Mouse (Mus musculus) neural tube, embryonic 15.5 days (tissue): Measurements from ENCODE around the gene Gpc3. TPM values are rescaled to one million over a fixed set of nuclear protein-coding genes. Genes with fewer than 3 reads are reported as not detected.

Experiments
- ATAC-seq: fragments of 200-750 bp; cut with Nextera tagmentation; 2 replicates; pipeline ENCODE4 v1.8.0; 2017; ENCODE audit warnings: mild to moderate bottlenecking, moderate TSS enrichment, moderate library complexity; ENCODE audit not compliant: low FRiP score
- H3K27ac ChIP-seq: fragments of 300-500 bp; sonication (generic); replicated peaks from 2 replicates; pipeline ENCODE4 v1.5.1; 2015; ENCODE audit warnings: mild to moderate bottlenecking, inconsistent platforms
- H3K27me3 ChIP-seq: fragments of 300-500 bp; sonication (generic); replicated peaks from 2 replicates; pipeline ENCODE4 v1.6.1; 2015; ENCODE audit warnings: inconsistent platforms
- H3K36me3 ChIP-seq: fragments of 300-500 bp; sonication (generic); 2 replicates; pipeline ENCODE4 v1.6.1; 2015; ENCODE audit warnings: inconsistent platforms
- H3K4me1 ChIP-seq: fragments of 300-500 bp; sonication (generic); 2 replicates; pipeline ENCODE4 v1.6.1; 2015; ENCODE audit warnings: inconsistent platforms
- H3K4me2 ChIP-seq: fragments of 300-500 bp; sonication (generic); 2 replicates; pipeline ENCODE4 v1.6.1; 2015; ENCODE audit warnings: inconsistent platforms, mild to moderate bottlenecking, moderate library complexity
- H3K4me3 ChIP-seq: fragments of 300-500 bp; sonication (generic); replicated peaks from 2 replicates; pipeline ENCODE4 v1.5.1; 2015; ENCODE audit warnings: mild to moderate bottlenecking, inconsistent platforms
- H3K9ac ChIP-seq: fragments of 300-500 bp; sonication (generic); replicated peaks from 2 replicates; pipeline ENCODE4 v1.6.1; 2015; ENCODE audit warnings: mild to moderate bottlenecking, inconsistent platforms
- H3K9me3 ChIP-seq: fragments of 300-500 bp; sonication (generic); replicated peaks from 2 replicates; pipeline ENCODE4 v1.6.1; 2016; ENCODE audit warnings: inconsistent platforms
- WGBS: fragments of 180-500 bp; shearing (Covaris S2); methylation state at CpG from one replicate; pipeline ENCODE4 v1.1.7; 2015; ENCODE audit warnings: mixed read lengths; 5-methylcytosine and 5-hydroxymethylcytosine counted together
- polyA plus RNA-seq: library from polyadenylated mRNA; unstranded; fragments of >200 nt; fragmentation: Nextera tagmentation; extraction: Ambion mirVana; gene quantifications from 2 replicates; pipeline ENCODE4 v1.2.1, GENCODE M21; 2015

Gene Gpc3
- polyA plus RNA-seq = 86.6 and 128 TPM in 2 replicates

- ATAC-seq = peak; percentile 89
- WGBS = 19% methylated on average over 48 of the region's 48 CpGs
Observed at GRCm38 (mm10) chrX:52613328-52614030, at the start of gene Gpc3. TSS of gene Gpc3 (minus strand) at chrX:52613950.

GRCm38 (mm10) chrX:52651975-52652374 lies 38.2 kb upstream of the Gpc3 start:
- peaks cover 7% of the 10 kb centered on the region; the same call in 1 of the 2 replicates for H3K4me1 ChIP-seq
- H3K9me3 ChIP-seq = no peaks in the 10 kb centered on the region
- no peaks in the 10 kb centered on the region for H3K27me3 ChIP-seq
- no peak overlapping the region for H3K27ac ChIP-seq
- no peak for ATAC-seq
- no peaks in the 10 kb centered on the region for H3K36me3 ChIP-seq
- no peak overlapping the region for H3K9ac ChIP-seq
- 24% methylated on average over 10 of the region's 10 CpGs for WGBS
- H3K4me3 ChIP-seq = no peak overlapping the region
- peak overlapping the region; percentile 15; the same call in 1 of the 2 replicates for H3K4me2 ChIP-seq

More at GRCm38 (mm10) chrX:52613328-52614030, at the start of gene Gpc3:
- Histone ChIP-seq H3K4me1 (0 out of 2 replicates have a peak, but pooled peaks cover 13% of the 10 kb centered on the region), H3K9ac (peak within 1 kb of the TSS; percentile 42), H3K36me3 (no peaks in the 10 kb centered on the region), H3K4me3 (peak within 1 kb of the TSS; percentile 47), H3K4me2 (peak within 1 kb of the TSS; percentile 84), H3K9me3 (no peaks in the 10 kb centered on the region), H3K27ac (no peak within 1 kb of the TSS; the same call in 1 of the 2 replicates), H3K27me3 (peaks cover 19% of the 10 kb centered on the region; the same call in 1 of the 2 replicates)

GRCm38 (mm10) chrX:52651472-52651948 lies 37.8 kb upstream of the Gpc3 start:
- H3K4me1 ChIP-seq = peaks cover 7% of the 10 kb centered on the region; the same call in 1 of the 2 replicates
- no peak overlapping the region for H3K9ac ChIP-seq
- H3K27ac ChIP-seq = no peak overlapping the region; the same call in 1 of the 2 replicates
- 23% methylated on average over 9 of the region's 9 CpGs for WGBS
- H3K27me3 ChIP-seq = no peaks in the 10 kb centered on the region
- no peak; the same call in 1 of the 2 replicates for ATAC-seq
- no peaks in the 10 kb centered on the region for H3K9me3 ChIP-seq
- H3K4me3 ChIP-seq = no peak overlapping the region
- no peaks in the 10 kb centered on the region for H3K36me3 ChIP-seq
- H3K4me2 ChIP-seq = peak overlapping the region; percentile 15; the same call in 1 of the 2 replicates

DNA sequence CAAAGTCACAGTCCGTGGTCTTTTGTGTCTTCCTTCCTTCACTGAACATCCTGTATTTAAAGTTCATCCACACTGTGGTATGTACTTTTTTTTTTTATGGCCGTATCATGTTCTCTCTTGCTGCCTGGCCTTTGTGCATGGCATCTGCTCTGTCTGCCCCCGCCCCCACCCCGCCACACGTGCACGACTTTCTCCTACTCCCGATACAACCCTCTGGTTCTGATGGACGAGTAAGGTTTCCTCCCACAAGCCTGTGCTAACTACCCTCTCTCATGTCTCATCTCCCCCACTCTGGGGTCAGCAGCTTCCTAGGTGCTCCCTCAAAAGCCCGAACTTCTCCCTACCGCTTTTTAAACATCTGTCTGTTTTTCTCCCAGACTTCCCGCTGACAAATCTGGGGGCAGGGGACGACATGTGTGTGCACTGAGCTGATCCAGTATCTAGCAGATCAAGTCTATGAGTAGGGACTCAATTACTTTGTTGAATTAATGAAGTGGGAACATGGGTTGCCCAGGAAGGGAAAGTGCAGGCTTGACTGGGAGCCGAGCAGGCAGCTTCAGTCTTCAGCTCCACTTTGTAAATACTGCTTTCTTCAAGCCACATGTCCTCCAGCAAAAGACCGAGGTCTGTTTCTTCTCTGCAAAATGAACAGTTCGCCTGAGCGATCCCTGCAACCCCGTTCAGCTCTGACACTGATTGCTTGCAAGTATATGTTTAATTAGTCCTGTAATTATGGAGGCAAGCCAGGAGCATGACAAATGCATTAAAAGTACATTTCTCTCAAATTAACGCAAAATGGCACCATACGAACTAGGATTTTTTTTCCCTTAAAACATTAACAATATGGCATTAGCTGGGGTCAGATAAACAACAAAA lies 35.4 kb upstream of the Gpc3 start:
- Histone ChIP-seq H3K4me1 (peaks cover 7% of the 10 kb centered on the region; the same call in 1 of the 2 replicates), H3K9me3 (no peaks in the 10 kb centered on the region), H3K27me3 (no peaks in the 10 kb centered on the region), H3K9ac (no peak overlapping the region), H3K27ac (no peak overlapping the region), H3K36me3 (no peaks in the 10 kb centered on the region), H3K4me3 (no peak overlapping the region), H3K4me2 (peak overlapping the region; percentile 35)
- ATAC-seq = no peak
- 30% methylated on average over 19 of the region's 19 CpGs for WGBS

DNA sequence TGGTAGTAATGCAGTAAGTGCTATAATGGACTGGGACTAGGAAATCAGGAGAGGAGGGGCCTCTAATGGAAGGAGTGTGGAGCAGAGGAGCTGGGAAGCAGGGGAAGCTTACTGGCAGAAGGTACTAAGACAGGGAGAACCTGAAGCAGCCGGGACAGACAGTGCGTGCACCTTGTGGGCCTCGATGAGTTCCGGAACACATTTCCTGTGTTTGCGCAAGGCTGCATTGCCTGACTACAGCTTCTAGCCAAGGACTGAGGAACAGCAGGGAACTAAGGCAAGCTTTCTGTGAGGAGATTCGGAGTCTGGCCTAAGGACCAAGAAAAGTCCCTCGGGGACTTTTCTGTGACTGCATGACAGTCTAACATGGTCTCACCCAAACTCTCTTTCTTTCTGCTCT lies 30.6 kb upstream of the Gpc3 start:
- no peak overlapping the region for H3K4me3 ChIP-seq
- no peaks in the 10 kb centered on the region for H3K27me3 ChIP-seq
- no peak for ATAC-seq
- H3K9ac ChIP-seq = no peak overlapping the region
- WGBS = 67% methylated on average over 7 of the region's 7 CpGs
- no peaks in the 10 kb centered on the region for H3K9me3 ChIP-seq
- H3K27ac ChIP-seq = no peak overlapping the region
- no peaks in the 10 kb centered on the region for H3K36me3 ChIP-seq
- H3K4me1 ChIP-seq = no peaks in the 10 kb centered on the region
- no peak overlapping the region for H3K4me2 ChIP-seq

- Histone ChIP-seq H3K4me1 (no peaks in the 10 kb centered on the region), H3K4me3 (no peak overlapping the region), H3K4me2 (no peak overlapping the region), H3K27me3 (no peaks in the 10 kb centered on the region), H3K9ac (no peak overlapping the region), H3K36me3 (no peaks in the 10 kb centered on the region), H3K27ac (no peak overlapping the region), H3K9me3 (no peaks in the 10 kb centered on the region)
- 68% methylated on average over 2 of the region's 2 CpGs for WGBS
- no peak for ATAC-seq
Observed at GRCm38 (mm10) chrX:52643350-52643749, 29.6 kb upstream of the Gpc3 start.

DNA sequence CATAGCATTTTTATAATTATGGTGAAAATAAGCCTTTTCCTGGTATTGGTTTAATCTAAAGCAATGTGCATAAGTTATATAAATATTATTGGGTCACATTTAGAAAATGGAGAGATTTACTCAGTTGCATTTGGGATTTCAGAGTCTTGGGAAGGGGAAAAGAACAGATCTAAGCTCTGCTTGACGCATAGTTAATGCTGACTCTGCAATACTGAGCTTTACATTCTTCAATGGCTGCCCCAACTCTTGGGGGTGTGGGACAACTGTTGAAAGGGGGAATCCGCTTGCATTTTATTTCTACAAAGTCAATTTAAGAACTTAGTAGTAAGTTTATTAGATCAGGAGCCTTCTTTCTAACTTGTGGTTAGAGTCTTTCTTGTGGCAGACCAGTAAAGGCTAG lies 28.4 kb upstream of the Gpc3 start:
- H3K27me3 ChIP-seq = no peaks in the 10 kb centered on the region
- 80% methylated on average over 2 of the region's 2 CpGs for WGBS
- no peaks in the 10 kb centered on the region for H3K36me3 ChIP-seq
- H3K27ac ChIP-seq = no peak overlapping the region
- no peaks in the 10 kb centered on the region for H3K9me3 ChIP-seq
- no peak overlapping the region for H3K9ac ChIP-seq
- no peaks in the 10 kb centered on the region for H3K4me1 ChIP-seq
- ATAC-seq = no peak
- H3K4me3 ChIP-seq = no peak overlapping the region
- H3K4me2 ChIP-seq = no peak overlapping the region

- Histone ChIP-seq H3K27ac (no peak overlapping the region), H3K4me3 (no peak overlapping the region), H3K4me2 (no peak overlapping the region), H3K4me1 (no peaks in the 10 kb centered on the region), H3K27me3 (no peaks in the 10 kb centered on the region), H3K9me3 (no peaks in the 10 kb centered on the region), H3K9ac (no peak overlapping the region), H3K36me3 (no peaks in the 10 kb centered on the region)
- ATAC-seq = no peak
Observed at GRCm38 (mm10) chrX:52637419-52637818, 23.7 kb upstream of the Gpc3 start.

- H3K27me3 ChIP-seq = no peaks in the 10 kb centered on the region
- H3K9me3 ChIP-seq = no peaks in the 10 kb centered on the region
- 69% methylated on average over 6 of the region's 6 CpGs for WGBS
- no peaks in the 10 kb centered on the region for H3K36me3 ChIP-seq
- no peak overlapping the region for H3K9ac ChIP-seq
- H3K27ac ChIP-seq = no peak overlapping the region
- ATAC-seq = no peak
- no peak overlapping the region for H3K4me3 ChIP-seq
- H3K4me1 ChIP-seq = no peaks in the 10 kb centered on the region
- no peak overlapping the region for H3K4me2 ChIP-seq
Observed at GRCm38 (mm10) chrX:52633976-52634375, 20.2 kb upstream of the Gpc3 start.

- H3K9me3 ChIP-seq = no peaks in the 10 kb centered on the region
- no peak overlapping the region for H3K4me2 ChIP-seq
- 32% methylated on average over 7 of the region's 7 CpGs for WGBS
- no peak overlapping the region for H3K27ac ChIP-seq
- ATAC-seq = no peak
- H3K4me1 ChIP-seq = no peaks in the 10 kb centered on the region
- H3K27me3 ChIP-seq = no peaks in the 10 kb centered on the region
- H3K36me3 ChIP-seq = no peaks in the 10 kb centered on the region
- H3K4me3 ChIP-seq = no peak overlapping the region
- H3K9ac ChIP-seq = no peak overlapping the region
Observed at GRCm38 (mm10) chrX:52632688-52633324, 19.1 kb upstream of the Gpc3 start.

DNA sequence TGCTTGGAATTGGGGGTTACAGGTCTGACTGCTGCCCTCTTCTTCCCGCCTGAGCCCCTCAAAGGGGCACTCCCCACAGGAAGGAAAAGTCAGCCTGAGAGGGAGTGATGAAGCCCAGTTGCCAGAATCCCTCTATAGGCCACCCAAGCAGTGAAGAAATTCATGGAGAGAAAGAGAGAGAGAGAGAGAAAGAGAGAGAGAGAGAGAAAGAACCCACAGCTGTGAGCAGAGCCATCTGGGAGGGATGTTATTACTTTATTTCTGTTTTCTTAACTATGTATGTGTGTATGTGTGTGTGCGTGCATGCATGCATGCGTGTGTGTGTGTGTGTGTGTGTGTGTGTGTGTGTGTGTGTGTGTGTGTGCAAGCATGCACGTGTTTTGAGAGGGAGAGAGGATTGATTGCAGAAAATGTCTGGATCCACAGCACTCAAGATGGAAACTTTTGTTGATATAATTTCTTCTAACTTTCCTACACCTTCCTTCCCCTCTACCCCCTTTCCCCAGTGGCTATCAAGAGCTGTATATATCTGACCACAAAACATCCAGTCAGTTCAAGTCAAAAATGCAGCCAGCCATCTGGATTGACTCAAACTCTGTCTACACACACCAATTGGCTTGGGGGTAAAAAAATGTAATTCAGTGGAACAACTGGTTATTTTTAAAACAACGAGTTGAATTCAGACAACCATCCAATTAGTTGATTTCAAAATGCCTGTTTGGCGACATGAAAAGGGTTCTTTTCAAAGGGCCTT lies 13.4 kb upstream of the Gpc3 start:
- H3K9ac ChIP-seq = no peak overlapping the region
- no peak overlapping the region for H3K4me2 ChIP-seq
- WGBS = 66% methylated on average over 6 of the region's 6 CpGs
- H3K4me1 ChIP-seq = no peaks in the 10 kb centered on the region
- H3K36me3 ChIP-seq = no peaks in the 10 kb centered on the region
- H3K27ac ChIP-seq = no peak overlapping the region
- ATAC-seq = no peak
- H3K27me3 ChIP-seq = no peaks in the 10 kb centered on the region
- H3K4me3 ChIP-seq = no peak overlapping the region
- no peaks in the 10 kb centered on the region for H3K9me3 ChIP-seq
